Mouse (Mus musculus) ES-Bruce4 (cell line): Measurements from ENCODE around the gene Gm11027. TPM values are rescaled to one million over a fixed set of nuclear protein-coding genes. Genes with fewer than 3 reads are reported as not detected.

Experiments
- H3K27ac ChIP-seq: 2 replicates; pipeline ENCODE4 v1.5.1; 2012; ENCODE audit warnings: low read length, inconsistent platforms; ENCODE audit not compliant: insufficient read depth
- H3K27me3 ChIP-seq: 2 replicates; pipeline ENCODE4 v1.6.1; 2012; ENCODE audit warnings: mild to moderate bottlenecking, low read length, inconsistent platforms; ENCODE audit not compliant: control insufficient read depth, poor library complexity, insufficient read depth, severe bottlenecking
- H3K36me3 ChIP-seq: 2 replicates; pipeline ENCODE4 v1.6.1; 2012; ENCODE audit warnings: inconsistent platforms, mild to moderate bottlenecking, low read length, moderate library complexity; ENCODE audit not compliant: control insufficient read depth, poor library complexity, insufficient read depth, severe bottlenecking
- H3K4me1 ChIP-seq: one replicate; pipeline ENCODE4 v1.8.1; 2011; ENCODE audit warnings: low read length; ENCODE audit not compliant: control insufficient read depth, insufficient read depth
- H3K4me3 ChIP-seq: 2 replicates; pipeline ENCODE4 v1.5.1; 2011; ENCODE audit warnings: low read depth, mild to moderate bottlenecking, low read length
- H3K9ac ChIP-seq: 2 replicates; pipeline ENCODE4 v1.6.1; 2012; ENCODE audit warnings: low read depth, mild to moderate bottlenecking, inconsistent platforms; ENCODE audit not compliant: poor library complexity, severe bottlenecking
- H3K9me3 ChIP-seq: replicated peaks from 2 replicates; pipeline ENCODE4 v1.6.1; 2012; ENCODE audit warnings: mild to moderate bottlenecking, low read length, inconsistent platforms; ENCODE audit not compliant: control insufficient read depth, poor library complexity, insufficient read depth, severe bottlenecking
- CTCF ChIP-seq: IDR thresholded peaks from one replicate; pipeline ENCODE4 v1.8.1; 2011; ENCODE audit warnings: low read depth, low read length
- EP300 ChIP-seq: IDR thresholded peaks from 2 replicates; pipeline ENCODE4 v1.6.1; 2011; ENCODE audit warnings: low read depth, low read length; ENCODE audit not compliant: insufficient read depth
- POLR2A ChIP-seq: IDR thresholded peaks from one replicate; pipeline ENCODE4 v1.8.1; 2011; ENCODE audit warnings: low read length; ENCODE audit not compliant: insufficient read depth
- polyA plus RNA-seq: library from polyadenylated mRNA; stranded (reverse); fragments of >200 nt; gene quantifications from 2 replicates; pipeline ENCODE4 v1.2.4, GENCODE M21; 2011; ENCODE audit warnings: low read depth; ENCODE audit not compliant: missing spikeins, insufficient read depth, insufficient read length

Gm11027 gene
- polyA plus RNA-seq, 1 experiment: not detected

- H3K27me3 ChIP-seq: no peaks in the 10 kb centered on the region
- no peak overlapping the region for H3K27ac ChIP-seq
- no peaks in the 10 kb centered on the region for H3K4me1 ChIP-seq
- no peaks in the 10 kb centered on the region for H3K36me3 ChIP-seq
- H3K4me3 ChIP-seq: no peak overlapping the region
- H3K9ac ChIP-seq: no peak overlapping the region
- TF ChIP-seq CTCF: no peak
- no peak for TF ChIP-seq EP300
- TF ChIP-seq POLR2A: no peak
- no peaks in the 10 kb centered on the region for H3K9me3 ChIP-seq
Measured at GRCm38 (mm10) chr12:116236658-116237057, 38.5 kb upstream of the Gm11027 start.

- Histone ChIP-seq H3K27me3 (no peaks in the 10 kb centered on the region), H3K9me3 (no peaks in the 10 kb centered on the region), H3K4me1 (no peaks in the 10 kb centered on the region), H3K4me3 (no peak overlapping the region), H3K9ac (no peak overlapping the region), H3K36me3 (no peaks in the 10 kb centered on the region), H3K27ac (no peak overlapping the region)
- TF ChIP-seq EP300 (no peak), POLR2A (no peak), CTCF (no peak)
Measured at GRCm38 (mm10) chr12:116238370-116238769, 36.8 kb upstream of the Gm11027 start.

GRCm38 (mm10) chr12:116238803-116239202 lies 36.4 kb upstream of the Gm11027 start:
- Histone ChIP-seq H3K27ac (no peak overlapping the region), H3K4me3 (no peak overlapping the region), H3K9ac (no peak overlapping the region), H3K4me1 (no peaks in the 10 kb centered on the region), H3K9me3 (no peaks in the 10 kb centered on the region), H3K36me3 (no peaks in the 10 kb centered on the region), H3K27me3 (no peaks in the 10 kb centered on the region)
- TF ChIP-seq EP300 (no peak), CTCF (no peak), POLR2A (no peak)

GRCm38 (mm10) chr12:116244601-116245000 lies 30.6 kb upstream of the Gm11027 start:
- Histone ChIP-seq H3K9ac (no peak overlapping the region), H3K4me1 (no peaks in the 10 kb centered on the region), H3K4me3 (no peak overlapping the region), H3K9me3 (no peaks in the 10 kb centered on the region), H3K36me3 (no peaks in the 10 kb centered on the region), H3K27me3 (no peaks in the 10 kb centered on the region), H3K27ac (no peak overlapping the region)
- no peak for TF ChIP-seq EP300

- no peaks in the 10 kb centered on the region for H3K36me3 ChIP-seq
- no peaks in the 10 kb centered on the region for H3K4me1 ChIP-seq
- no peak overlapping the region for H3K27ac ChIP-seq
- no peak for TF ChIP-seq CTCF
- no peak for TF ChIP-seq EP300
- TF ChIP-seq POLR2A: no peak
- H3K9me3 ChIP-seq: no peaks in the 10 kb centered on the region
- H3K9ac ChIP-seq: no peak overlapping the region
- no peak overlapping the region for H3K4me3 ChIP-seq
- H3K27me3 ChIP-seq: no peaks in the 10 kb centered on the region
Measured at GRCm38 (mm10) chr12:116254652-116255051, 20.5 kb upstream of the Gm11027 start.

- H3K27me3 ChIP-seq: no peaks in the 10 kb centered on the region
- no peaks in the 10 kb centered on the region for H3K36me3 ChIP-seq
- H3K4me3 ChIP-seq: no peak overlapping the region
- no peaks in the 10 kb centered on the region for H3K9me3 ChIP-seq
- no peak overlapping the region for H3K9ac ChIP-seq
- no peak overlapping the region for H3K27ac ChIP-seq
- no peaks in the 10 kb centered on the region for H3K4me1 ChIP-seq
- TF ChIP-seq POLR2A: no peak
- TF ChIP-seq EP300: no peak
- no peak for TF ChIP-seq CTCF
Measured at GRCm38 (mm10) chr12:116255636-116256035, 19.6 kb upstream of the Gm11027 start.
